Mouse (Mus musculus): ENCODE results near the gene Ddx59.

Gene Ddx59

GRCm38 (mm10) chr1:136449541-136449940 is 34.5 kb downstream of the Ddx59 start:
- no peak for DNase-seq (ENCODE audit: low spot score in 2 of 2)

GRCm38 (mm10) chr1:136450206-136450605 is 35.1 kb downstream of the Ddx59 start:
- DNase-seq (ENCODE audit: low spot score in 2 of 2) = no peak

- DNase-seq (ENCODE audit: low spot score in 2 of 2) = no peak
These were observed 37.4 kb downstream of the Ddx59 start for GRCm38 (mm10) chr1:136452421-136452820.

GRCm38 (mm10) chr1:136455756-136456585 is 40.9 kb downstream of the Ddx59 start:
- no peak for DNase-seq (ENCODE audit: low spot score in 2 of 2)

- no peak for DNase-seq (ENCODE audit: low spot score in 2 of 2)
These were observed 41.7 kb downstream of the Ddx59 start for GRCm38 (mm10) chr1:136456741-136457140.

- no peak for DNase-seq (ENCODE audit: low spot score in 2 of 2)
These were observed 42.3 kb downstream of the Ddx59 start for GRCm38 (mm10) chr1:136457403-136457802.

GRCm38 (mm10) chr1:136458691-136459245 is 43.7 kb downstream of the Ddx59 start:
- no peak for DNase-seq (ENCODE audit: low spot score in 2 of 2)

- no peak for DNase-seq (ENCODE audit: low spot score in 2 of 2)
These were observed 47.4 kb downstream of the Ddx59 start for GRCm38 (mm10) chr1:136462443-136462842.

- DNase-seq (ENCODE audit: low spot score in 2 of 2) = no peak
These were observed 50.1 kb downstream of the Ddx59 start for GRCm38 (mm10) chr1:136465168-136465567.

GRCm38 (mm10) chr1:136466143-136466811 is 51.2 kb downstream of the Ddx59 start, which contains the start of gene Kif14:
TSS of gene Kif14 (plus strand) at chr1:136466343.
- DNase-seq (ENCODE audit: low spot score in 2 of 2) = peak; percentile 89 to 93

- no peak for DNase-seq (ENCODE audit: low spot score in 2 of 2)
These were observed 54.3 kb downstream of the Ddx59 start for GRCm38 (mm10) chr1:136469408-136469807.

- no peak for DNase-seq (ENCODE audit: low spot score in 2 of 2)
These were observed 55.4 kb downstream of the Ddx59 start for GRCm38 (mm10) chr1:136470471-136470870.

All from urinary bladder, postnatal 4 days (tissue).